ENCODE assay signal across 27 mouse cellular contexts in genomic region chr3:107632786-107633185, GRCm38 (mm10). TPM values are rescaled to one million over a fixed set of nuclear protein-coding genes. Genes with fewer than 3 reads are reported as not detected.
DNase-seq lines count a peak whose midpoint lies in the region; ATAC-seq lines count a peak whose summit lies in the region.
"Had no signal": no experiment of that assay in that cellular context is flagged by ENCODE, and none has a peak within 500 bp of the region (broad histone marks: within the 10 kb centered on the region; RNA-seq: fewer than 3 reads in every experiment).

No protein-coding gene starts in this region.

- no peaks in the 10 kb centered on the region for H3K4me1 ChIP-seq in forebrain, embryonic 11.5 days (replicated peaks; ENCODE audit: control insufficient read depth, insufficient read depth, low read length)
- H3K4me1 ChIP-seq in forebrain, embryonic 10.5 days = peaks cover 20% of the 10 kb centered on the region
- H3K4me1 ChIP-seq in heart, embryonic 10.5 days = peaks cover 21% of the 10 kb centered on the region

- H3K4me2 ChIP-seq in forebrain, embryonic 11.5 days (ENCODE audit: low read depth, low read length, severe bottlenecking) = no peak overlapping the region

- no peak overlapping the region for H3K4me3 ChIP-seq in forebrain, embryonic 11.5 days (ENCODE audit: low read depth, low read length)
- H3K4me3 ChIP-seq in forebrain, embryonic 10.5 days = no peak overlapping the region
- no peak overlapping the region for H3K4me3 ChIP-seq in heart, embryonic 10.5 days

- H3K36me3 ChIP-seq in forebrain, embryonic 11.5 days (ENCODE audit: control insufficient read depth, insufficient read depth, low read length) = no peaks in the 10 kb centered on the region
- peaks cover 22% of the 10 kb centered on the region for H3K36me3 ChIP-seq in forebrain, embryonic 10.5 days (replicated peaks)
- peaks cover 12% of the 10 kb centered on the region for H3K36me3 ChIP-seq in heart, embryonic 10.5 days

- H3K27me3 ChIP-seq in forebrain, embryonic 11.5 days (ENCODE audit: control insufficient read depth, insufficient read depth, low read length) = no peaks in the 10 kb centered on the region
- no peaks in the 10 kb centered on the region for H3K27me3 ChIP-seq in forebrain, embryonic 10.5 days (ENCODE audit: poor library complexity, severe bottlenecking)
- H3K27me3 ChIP-seq in heart, embryonic 10.5 days (ENCODE audit: insufficient read depth, poor library complexity, severe bottlenecking) = no peaks in the 10 kb centered on the region
- H3K27me3 ChIP-seq: CH12.LX; embryonic facial prominence, embryonic 12.5 days; forebrain, embryonic 13.5 days; forebrain, embryonic 15.5 days; Patski had no signal

- H3K27ac ChIP-seq in forebrain, embryonic 11.5 days (ENCODE audit: low read depth, low read length) = no peak overlapping the region
- no peak overlapping the region for H3K27ac ChIP-seq in forebrain, embryonic 10.5 days
- H3K27ac ChIP-seq in heart, embryonic 10.5 days = no peak overlapping the region

- H3K9ac ChIP-seq in forebrain, embryonic 11.5 days (ENCODE audit: low read length) = no peak overlapping the region

- WGBS in forebrain, embryonic 11.5 days = 92% methylated on average over 4 of the region's 4 CpGs
- 96% methylated on average over 4 of the region's 4 CpGs for WGBS in forebrain, embryonic 10.5 days
- whole genome bisulfite sequencing in heart, embryonic 10.5 days = 90% methylated on average over 4 of the region's 4 CpGs

- DNase-seq in forebrain, embryonic 11.5 days (ENCODE audit: low spot score) = peak; percentile 30
- no peak for DNase-seq in forebrain, embryonic 10.5 days (ENCODE audit: extremely low spot score, low spot score)
- peak; percentile 58 for DNase-seq in heart, embryonic 10.5 days (ENCODE audit: low spot score)
- no peak for DNase-seq in heart, postnatal 4 days
- peak; percentile 1 for DNase-seq in kidney, adult 18-20 months
- no peak for DNase-seq in kidney, adult 9 months
- DNase-seq in testis, postnatal 10 days (ENCODE audit: low spot score) = peak; percentile 26
- no peak for DNase-seq in testis, postnatal 14 days (ENCODE audit: low spot score)
- DNase-seq: adrenal gland, adult 8-10 months; adrenal gland, postnatal 14 days; adrenal gland, postnatal 36 days; B cell, adult 2 months; cerebellum, adult 9-10 months; cerebellum, postnatal 10 days had no signal

- H3K9me3 ChIP-seq in forebrain, embryonic 11.5 days (ENCODE audit: control insufficient read depth, low read length) = no peaks in the 10 kb centered on the region
- no peaks in the 10 kb centered on the region for H3K9me3 ChIP-seq in forebrain, embryonic 10.5 days
- H3K9me3 ChIP-seq in heart, embryonic 10.5 days = no peaks in the 10 kb centered on the region
- H3K9me3 ChIP-seq: embryonic facial prominence, embryonic 10.5 days; embryonic facial prominence, embryonic 12.5 days; forebrain, embryonic 13.5 days; forebrain, embryonic 15.5 days; G1E had no signal

- no peak for ATAC-seq in forebrain, embryonic 11.5 days (replicated peaks; ENCODE audit: low FRiP score)
- ATAC-seq: activated CD4-positive, CD25-positive, alpha-beta regulatory T cell, adult 4 months; CD4-positive, CD25-positive, alpha-beta regulatory T cell, adult 4 months; forebrain, embryonic 13.5 days; forebrain, embryonic 15.5 days; Patski had no signal

RNA-seq across cellular contexts. Expression of gene Strip1, which starts 1.3 kb away (rescaled TPM):
- 92.2 and 100 TPM in 2 replicates for polyA plus RNA-seq in forebrain, embryonic 11.5 days (2014; fragmentation: Nextera tagmentation; extraction: Ambion mirVana)
- 69.0 and 70.5 TPM in 2 replicates for polyA plus RNA-seq in forebrain, embryonic 10.5 days (2016; fragmentation: Nextera tagmentation; extraction: Ambion mirVana)
- polyA plus RNA-seq in heart, embryonic 10.5 days (2016; fragmentation: Nextera tagmentation; extraction: Ambion mirVana) = 45.1 and 50.1 TPM in 2 replicates
- 10 to 100 TPM; 34.8 to 38.0 TPM for total RNA-seq in heart, postnatal 4 days (2021)

RNA-seq across cellular contexts. Expression of gene Gm10961, which starts 1.7 kb away (rescaled TPM):
- not detected in 2 replicates for polyA plus RNA-seq in forebrain, embryonic 11.5 days (2014; fragmentation: Nextera tagmentation; extraction: Ambion mirVana)
- polyA plus RNA-seq in forebrain, embryonic 10.5 days (2016; fragmentation: Nextera tagmentation; extraction: Ambion mirVana) = not detected in 2 replicates
- not detected in 2 replicates for polyA plus RNA-seq in heart, embryonic 10.5 days (2016; fragmentation: Nextera tagmentation; extraction: Ambion mirVana)
- not detected for total RNA-seq in heart, postnatal 4 days (2021)
- total RNA-seq: adrenal gland, adult 18-20 months; adrenal gland, adult 8-10 months; adrenal gland, postnatal 14 days; adrenal gland, postnatal 36 days; CH12.LX; G1E had no signal
- polyA plus RNA-seq: activated CD4-positive, CD25-positive, alpha-beta regulatory T cell, adult 4 months; CD4-positive, CD25-positive, alpha-beta regulatory T cell, adult 4 months; cerebellum, adult 2 months; cortical plate, adult 2 months; embryonic facial prominence, embryonic 10.5 days; embryonic facial prominence, embryonic 12.5 days; embryonic facial prominence, embryonic 14.5 days; forebrain, embryonic 13.5 days; forebrain, embryonic 15.5 days; G1E; Patski had no signal

RNA-seq across cellular contexts. Expression of gene Alx3, which starts 38.0 kb away (rescaled TPM):
- 14.7 and 16.9 TPM in 2 replicates for polyA plus RNA-seq in forebrain, embryonic 11.5 days (2014; fragmentation: Nextera tagmentation; extraction: Ambion mirVana)
- polyA plus RNA-seq in forebrain, embryonic 10.5 days (2016; fragmentation: Nextera tagmentation; extraction: Ambion mirVana) = 41.0 and 41.6 TPM in 2 replicates
- 2.3 and 13.0 TPM in 2 replicates for polyA plus RNA-seq in heart, embryonic 10.5 days (2016; fragmentation: Nextera tagmentation; extraction: Ambion mirVana)
- total RNA-seq in heart, postnatal 4 days (2021) = not detected
- total RNA-seq: adrenal gland, adult 18-20 months; adrenal gland, adult 8-10 months; adrenal gland, postnatal 14 days; adrenal gland, postnatal 36 days; CH12.LX had no signal
- polyA plus RNA-seq: activated CD4-positive, CD25-positive, alpha-beta regulatory T cell, adult 4 months; CD4-positive, CD25-positive, alpha-beta regulatory T cell, adult 4 months; G1E had no signal

Comparison
In these comparisons a context has a peak if more than half of its experiments do, and no peak if none do; other contexts are left out.
1. DNase-seq: peak in forebrain, embryonic 11.5 days (single experiment), heart, embryonic 10.5 days (single experiment), kidney, adult 18-20 months (single experiment) and testis, postnatal 10 days (single experiment); none in forebrain, embryonic 10.5 days (single experiment), heart, postnatal 4 days (single experiment), kidney, adult 9 months (single experiment) and testis, postnatal 14 days (single experiment).